Mouse (Mus musculus): ENCODE results near the gene Carm1. TPM values are rescaled to one million over a fixed set of nuclear protein-coding genes. Genes with fewer than 3 reads are reported as not detected.
"Not testable (repeated sequence)": the region's sequence is repeated elsewhere in the genome, so short reads cannot be mapped to it uniquely, and the experiment has no call there.

Carm1 gene
- polyA plus RNA-seq, 1 experiment from 2014 or later: 9.3 TPM

DNA sequence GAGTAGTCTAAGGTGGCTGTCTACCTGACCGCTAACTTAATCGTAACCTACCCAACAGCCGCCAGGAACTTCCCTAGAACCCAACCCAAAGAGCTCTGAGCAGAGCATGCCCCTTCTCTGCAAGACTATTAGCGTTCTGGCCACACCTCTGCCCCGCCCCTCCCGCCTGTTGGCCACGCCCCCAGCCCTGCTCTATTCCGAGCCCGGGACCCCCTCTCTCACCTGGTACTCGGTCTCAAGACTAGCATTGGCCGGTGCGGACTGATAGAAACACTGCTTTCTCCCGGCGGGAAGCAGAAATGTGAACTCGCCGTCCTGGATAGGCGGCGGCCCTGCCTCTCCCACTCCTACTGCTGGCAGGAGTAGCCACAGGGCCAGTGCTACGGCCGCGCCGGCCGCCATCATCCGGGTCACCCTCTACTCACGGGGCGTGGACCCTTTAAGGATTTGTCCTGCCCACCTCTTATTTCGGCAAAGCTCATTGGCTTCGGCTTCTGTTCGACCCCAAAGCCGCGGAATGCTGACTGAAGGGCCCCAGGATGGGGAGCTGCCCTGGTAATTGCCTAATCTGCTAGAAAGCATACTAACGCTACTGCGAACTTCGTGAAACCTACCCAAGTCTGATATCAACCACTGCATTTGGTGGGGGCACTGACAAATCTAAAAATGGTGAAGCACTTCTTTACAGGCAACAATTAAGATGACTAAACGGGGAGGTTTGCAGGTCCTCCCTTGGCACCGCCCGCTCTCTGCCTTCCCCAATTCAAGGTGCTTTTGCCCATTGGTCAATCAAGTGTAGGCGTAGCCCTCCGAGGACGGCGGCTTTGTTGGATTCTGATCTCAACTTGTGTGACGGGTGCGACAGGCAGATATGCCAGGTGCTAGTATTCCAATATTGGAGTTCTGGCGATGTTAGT, 36.7 kb upstream of the Carm1 start, which contains the start of gene Tmed1:
TSS of gene Tmed1 (minus strand) at position 481 of the 917 bp plus-strand sequence.
- H3K4me1 ChIP-seq (ENCODE audit: control insufficient read depth, low read depth, low read length): peaks cover 17% of the 10 kb centered on the region
- peak; percentile 92 for ATAC-seq (ENCODE audit: low read depth)
- peaks cover 14% of the 10 kb centered on the region for H3K36me3 ChIP-seq (ENCODE audit: control insufficient read depth, insufficient read depth)
- peak within 1 kb of the TSS; percentile 77 for H3K9ac ChIP-seq (ENCODE audit: low read depth, low read length)
- peak within 1 kb of the TSS; percentile 88 for H3K27ac ChIP-seq (ENCODE audit: low read length)
- no peaks in the 10 kb centered on the region for H3K9me3 ChIP-seq (replicated peaks; ENCODE audit: control insufficient read depth, low read length)
- H3K27me3 ChIP-seq (ENCODE audit: control insufficient read depth, insufficient read depth, low read depth, low read length): no peaks in the 10 kb centered on the region
- WGBS (ENCODE audit: insufficient replicate concordance): under 1% methylated on average over 44 of the region's 44 CpGs
- H3K4me3 ChIP-seq (ENCODE audit: low read depth, low read length): peak within 1 kb of the TSS; percentile 82
- peak within 1 kb of the TSS; percentile 73 for H3K4me2 ChIP-seq (ENCODE audit: low read depth, low read length)

DNA sequence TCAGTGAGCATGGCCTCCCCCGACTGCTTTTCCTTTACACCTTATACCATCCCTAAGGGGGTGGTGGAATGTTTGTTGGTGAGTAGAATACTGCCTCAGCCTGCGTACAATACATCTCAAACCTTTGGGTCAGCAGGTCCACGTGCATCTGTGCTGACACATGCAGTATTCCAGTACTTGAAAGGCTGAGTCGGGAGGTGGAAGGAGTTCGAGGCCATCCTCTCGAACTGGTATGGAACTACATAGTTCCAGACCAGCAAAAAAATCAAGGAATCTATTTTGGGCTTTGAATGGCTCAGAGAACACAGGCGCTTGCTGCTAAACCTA, 36.0 kb upstream of the Carm1 start:
- H3K27me3 ChIP-seq (ENCODE audit: control insufficient read depth, insufficient read depth, low read depth, low read length): no peaks in the 10 kb centered on the region
- H3K27ac ChIP-seq (ENCODE audit: low read length): peak overlapping the region; percentile 88
- 7% methylated on average over 7 of the region's 7 CpGs for WGBS (ENCODE audit: insufficient replicate concordance)
- peak overlapping the region; percentile 47 for H3K9ac ChIP-seq (ENCODE audit: low read depth, low read length)
- H3K9me3 ChIP-seq (replicated peaks; ENCODE audit: control insufficient read depth, low read length): no peaks in the 10 kb centered on the region
- H3K4me1 ChIP-seq (ENCODE audit: control insufficient read depth, low read depth, low read length): peaks cover 17% of the 10 kb centered on the region
- peak overlapping the region; percentile 73 for H3K4me2 ChIP-seq (ENCODE audit: low read depth, low read length)
- H3K4me3 ChIP-seq (ENCODE audit: low read depth, low read length): peak overlapping the region; percentile 82
- H3K36me3 ChIP-seq (ENCODE audit: control insufficient read depth, insufficient read depth): peaks cover 8% of the 10 kb centered on the region
- no peak for ATAC-seq (ENCODE audit: low read depth)

DNA sequence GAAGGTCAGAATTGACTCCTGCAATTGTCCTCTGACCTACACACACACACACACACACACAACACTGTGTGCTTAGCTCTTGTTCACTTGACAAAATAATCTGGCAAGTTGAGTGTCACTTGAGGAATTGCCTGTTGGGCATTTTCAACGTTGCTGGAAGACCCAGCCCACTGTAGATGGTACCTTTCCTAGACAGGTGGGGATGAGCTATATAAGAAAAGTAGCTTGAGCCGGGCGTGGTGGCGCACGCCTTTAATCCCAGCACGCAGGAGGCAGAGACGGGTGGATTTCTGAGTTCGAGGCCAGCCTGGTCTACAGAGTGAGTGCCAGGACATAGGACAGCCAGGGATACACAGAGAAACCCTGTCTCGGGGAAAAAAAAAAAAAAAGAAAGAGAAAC, 35.6 kb upstream of the Carm1 start:
- Histone ChIP-seq H3K4me1 (ENCODE audit: control insufficient read depth, low read depth, low read length) (peaks cover 17% of the 10 kb centered on the region), H3K27ac (ENCODE audit: low read length) (peak overlapping the region; percentile 88), H3K4me2 (ENCODE audit: low read depth, low read length) (peak overlapping the region; percentile 73), H3K9me3 (replicated peaks; ENCODE audit: control insufficient read depth, low read length) (no peaks in the 10 kb centered on the region), H3K9ac (ENCODE audit: low read depth, low read length) (peak overlapping the region; percentile 47), H3K4me3 (ENCODE audit: low read depth, low read length) (peak overlapping the region; percentile 82), H3K27me3 (ENCODE audit: control insufficient read depth, insufficient read depth, low read depth, low read length) (no peaks in the 10 kb centered on the region), H3K36me3 (ENCODE audit: control insufficient read depth, insufficient read depth) (peaks cover 5% of the 10 kb centered on the region)
- WGBS (ENCODE audit: insufficient replicate concordance): 61% methylated on average over 9 of the region's 9 CpGs
- no peak for ATAC-seq (ENCODE audit: low read depth)

DNA sequence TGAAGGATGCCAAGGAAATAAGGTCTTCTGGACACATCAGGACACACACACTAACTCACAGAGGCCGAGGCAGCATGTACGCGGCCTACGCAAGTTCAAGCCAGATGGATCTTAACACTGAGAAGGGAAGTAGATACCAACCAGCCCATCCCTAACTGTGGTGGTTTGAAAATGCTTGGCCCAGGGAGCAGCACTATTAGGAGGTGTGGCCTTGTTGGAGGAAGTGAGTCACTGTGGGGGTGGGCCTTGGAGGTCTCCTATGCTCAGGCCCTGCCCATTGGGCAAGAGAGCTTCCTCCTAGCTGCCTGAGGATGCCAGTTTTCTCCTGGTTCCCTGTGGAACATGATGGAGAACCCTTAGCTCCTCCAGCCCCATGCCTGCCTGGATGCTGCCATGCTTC, 33.2 kb upstream of the Carm1 start:
- ATAC-seq (ENCODE audit: low read depth): no peak
- H3K36me3 ChIP-seq (ENCODE audit: control insufficient read depth, insufficient read depth): no peaks in the 10 kb centered on the region
- no peaks in the 10 kb centered on the region for H3K27me3 ChIP-seq (ENCODE audit: control insufficient read depth, insufficient read depth, low read depth, low read length)
- no peak overlapping the region for H3K4me2 ChIP-seq (ENCODE audit: low read depth, low read length)
- no peak overlapping the region for H3K27ac ChIP-seq (ENCODE audit: low read length)
- peaks cover 17% of the 10 kb centered on the region for H3K4me1 ChIP-seq (ENCODE audit: control insufficient read depth, low read depth, low read length)
- no peak overlapping the region for H3K9ac ChIP-seq (ENCODE audit: low read depth, low read length)
- WGBS (ENCODE audit: insufficient replicate concordance): 95% methylated on average over 4 of the region's 4 CpGs
- H3K4me3 ChIP-seq (ENCODE audit: low read depth, low read length): no peak overlapping the region
- no peaks in the 10 kb centered on the region for H3K9me3 ChIP-seq (replicated peaks; ENCODE audit: control insufficient read depth, low read length)

DNA sequence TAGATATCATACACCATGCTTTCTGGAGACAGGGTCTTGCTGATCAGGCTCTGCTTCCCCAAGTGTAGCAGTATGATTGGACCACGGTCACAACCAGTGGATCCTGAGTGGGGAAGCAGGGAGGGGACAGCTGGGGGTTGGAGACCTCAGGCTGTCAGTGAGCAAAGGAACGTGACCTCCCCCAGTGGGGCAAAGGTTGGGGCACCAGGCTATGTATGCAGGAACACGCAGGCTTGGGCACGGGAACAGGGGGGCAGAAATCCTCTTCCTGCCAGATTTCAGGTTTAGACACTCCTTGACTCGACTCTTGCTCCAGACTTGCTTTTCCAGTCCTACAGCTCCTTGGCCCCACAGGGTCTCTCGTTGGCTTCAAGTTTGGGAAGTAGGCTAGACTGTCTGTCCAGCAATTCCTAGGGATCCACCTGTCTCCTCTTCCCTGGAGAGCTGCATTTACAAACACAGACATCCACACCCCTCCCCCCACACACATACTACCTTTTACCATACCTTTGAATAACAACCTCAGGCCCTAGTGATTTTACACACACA, 28.7 kb upstream of the Carm1 start:
- no peak overlapping the region for H3K4me2 ChIP-seq (ENCODE audit: low read depth, low read length)
- no peaks in the 10 kb centered on the region for H3K27me3 ChIP-seq (ENCODE audit: control insufficient read depth, insufficient read depth, low read depth, low read length)
- WGBS (ENCODE audit: insufficient replicate concordance): 67% methylated on average over 6 of the region's 6 CpGs
- no peak overlapping the region for H3K9ac ChIP-seq (ENCODE audit: low read depth, low read length)
- H3K36me3 ChIP-seq (ENCODE audit: control insufficient read depth, insufficient read depth): no peaks in the 10 kb centered on the region
- no peaks in the 10 kb centered on the region for H3K4me1 ChIP-seq (ENCODE audit: control insufficient read depth, low read depth, low read length)
- ATAC-seq (ENCODE audit: low read depth): no peak
- no peak overlapping the region for H3K27ac ChIP-seq (ENCODE audit: low read length)
- H3K4me3 ChIP-seq (ENCODE audit: low read depth, low read length): no peak overlapping the region
- H3K9me3 ChIP-seq (replicated peaks; ENCODE audit: control insufficient read depth, low read length): no peaks in the 10 kb centered on the region

DNA sequence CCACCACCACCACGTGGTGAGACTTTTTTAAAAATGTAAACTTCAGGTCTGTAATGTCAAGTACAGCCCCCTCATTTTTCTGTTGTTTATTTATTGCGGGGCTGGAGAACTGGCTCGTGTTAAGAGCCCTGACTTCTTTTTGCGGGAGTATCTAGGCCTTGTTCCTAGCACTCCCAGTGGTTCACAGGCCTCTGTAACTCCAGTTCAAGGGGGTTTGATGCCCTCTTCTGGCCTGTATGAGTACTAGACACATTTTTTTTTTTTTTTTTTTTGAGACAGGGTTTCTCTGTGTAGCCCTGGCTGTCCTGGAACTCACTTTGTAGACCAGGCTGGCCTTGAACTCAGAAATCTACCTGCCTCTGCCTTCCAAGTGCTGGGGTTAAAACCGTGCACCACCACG, 28.0 kb upstream of the Carm1 start:
- WGBS (ENCODE audit: insufficient replicate concordance): 69% methylated on average over 6 of the region's 6 CpGs
- not testable (repeated sequence) for H3K27me3 ChIP-seq (ENCODE audit: control insufficient read depth, insufficient read depth, low read depth, low read length); H3K27ac ChIP-seq (ENCODE audit: low read length); H3K9me3 ChIP-seq (replicated peaks; ENCODE audit: control insufficient read depth, low read length); H3K4me2 ChIP-seq (ENCODE audit: low read depth, low read length); ATAC-seq (ENCODE audit: low read depth); H3K9ac ChIP-seq (ENCODE audit: low read depth, low read length); H3K4me1 ChIP-seq (ENCODE audit: control insufficient read depth, low read depth, low read length); H3K36me3 ChIP-seq (ENCODE audit: control insufficient read depth, insufficient read depth); H3K4me3 ChIP-seq (ENCODE audit: low read depth, low read length)

DNA sequence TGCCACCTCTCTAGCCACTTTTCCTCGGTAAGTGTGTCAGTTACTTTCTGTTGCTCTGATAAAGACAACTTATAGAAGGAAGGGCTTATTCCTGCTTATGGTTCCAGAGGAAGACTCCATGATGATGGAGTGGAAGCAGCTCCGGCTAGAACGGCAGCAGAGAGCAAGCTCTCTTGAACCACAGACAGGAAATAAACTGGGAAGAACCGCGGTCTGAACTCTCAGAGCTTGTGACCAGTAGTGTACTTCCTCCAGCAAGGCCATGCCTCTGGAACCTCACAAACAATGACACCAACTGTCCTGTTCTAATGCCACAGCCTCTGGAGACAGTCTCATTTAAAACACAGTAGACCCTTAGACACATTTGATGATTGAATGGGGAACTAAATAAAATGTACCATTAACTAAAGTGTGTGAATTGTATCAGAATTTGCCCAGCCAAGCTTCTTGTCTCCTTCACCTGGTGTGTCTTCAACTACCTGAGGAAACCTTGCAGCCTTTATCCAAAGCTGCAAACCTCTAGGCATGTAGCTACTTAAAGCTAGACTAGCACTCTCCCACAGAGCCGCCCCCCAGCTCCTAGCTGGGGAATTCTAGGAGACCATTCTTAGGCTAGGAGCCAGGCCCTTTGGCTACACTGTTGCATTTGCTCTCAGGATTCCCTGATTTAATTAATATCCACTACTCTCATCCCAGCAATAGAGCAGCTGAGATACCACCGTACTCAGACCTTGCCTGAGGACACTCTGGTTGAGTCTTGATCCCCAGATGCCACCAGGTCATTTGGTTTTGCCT, 21.4 kb upstream of the Carm1 start:
- no peak overlapping the region for H3K4me3 ChIP-seq (ENCODE audit: low read depth, low read length)
- H3K9ac ChIP-seq (ENCODE audit: low read depth, low read length): no peak overlapping the region
- H3K27me3 ChIP-seq (ENCODE audit: control insufficient read depth, insufficient read depth, low read depth, low read length): no peaks in the 10 kb centered on the region
- ATAC-seq (ENCODE audit: low read depth): no peak
- H3K9me3 ChIP-seq (replicated peaks; ENCODE audit: control insufficient read depth, low read length): no peaks in the 10 kb centered on the region
- WGBS (ENCODE audit: insufficient replicate concordance): 32% methylated on average over 7 of the region's 7 CpGs
- H3K4me2 ChIP-seq (ENCODE audit: low read depth, low read length): 0 out of 2 replicates have a peak overlapping the region, but pooled peaks have one; percentile 21
- H3K27ac ChIP-seq (ENCODE audit: low read length): peak overlapping the region; percentile 39
- H3K4me1 ChIP-seq (ENCODE audit: control insufficient read depth, low read depth, low read length): no peaks in the 10 kb centered on the region
- H3K36me3 ChIP-seq (ENCODE audit: control insufficient read depth, insufficient read depth): no peaks in the 10 kb centered on the region

DNA sequence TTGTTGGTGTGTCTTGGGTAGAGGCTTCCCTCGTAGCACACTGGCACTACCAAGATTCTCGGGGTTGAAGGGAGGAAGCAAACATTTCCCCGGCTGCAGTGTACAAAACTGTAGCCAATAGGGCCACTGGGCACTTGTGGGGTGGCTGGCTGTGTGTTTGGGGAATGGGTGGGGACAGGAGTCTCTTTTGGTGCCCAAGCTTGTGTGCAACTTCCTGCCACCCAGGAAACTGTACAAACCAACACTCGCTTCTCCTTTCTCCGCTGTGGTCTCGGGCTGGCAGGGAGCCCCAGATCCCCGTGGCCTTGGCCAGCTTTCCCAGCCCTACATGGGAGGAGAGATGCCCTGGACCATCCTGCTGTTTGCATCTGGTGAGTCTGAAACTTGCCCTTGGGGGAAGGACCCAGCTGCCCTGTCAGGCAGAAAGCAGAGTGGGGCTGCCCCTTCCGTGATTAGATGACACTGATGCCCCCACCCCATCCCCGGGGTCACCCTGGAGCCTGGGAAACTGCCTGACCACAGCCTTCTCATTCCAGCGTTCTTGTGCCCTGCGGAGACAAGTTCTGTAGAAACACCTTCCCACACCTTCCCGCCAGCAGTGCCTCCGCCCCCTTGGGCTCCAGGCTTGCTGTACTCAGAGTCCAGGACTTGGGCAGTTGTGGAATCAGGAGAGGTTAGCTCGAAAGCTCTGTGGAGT, 20.6 kb upstream of the Carm1 start, which contains the start of gene AB124611:
TSS of gene AB124611 (plus strand) at position 240 of the 697 bp plus-strand sequence.
- Histone ChIP-seq H3K36me3 (ENCODE audit: control insufficient read depth, insufficient read depth) (no peaks in the 10 kb centered on the region), H3K4me3 (ENCODE audit: low read depth, low read length) (peak within 1 kb of the TSS; percentile 39), H3K9ac (ENCODE audit: low read depth, low read length) (peak within 1 kb of the TSS; percentile 40; the same call in 1 of the 2 replicates), H3K4me1 (ENCODE audit: control insufficient read depth, low read depth, low read length) (no peaks in the 10 kb centered on the region), H3K4me2 (ENCODE audit: low read depth, low read length) (0 out of 2 replicates have a peak within 1 kb of the TSS, but pooled peaks have one; percentile 21), H3K27me3 (ENCODE audit: control insufficient read depth, insufficient read depth, low read depth, low read length) (no peaks in the 10 kb centered on the region), H3K27ac (ENCODE audit: low read length) (peak within 1 kb of the TSS; percentile 45), H3K9me3 (replicated peaks; ENCODE audit: control insufficient read depth, low read length) (no peaks in the 10 kb centered on the region)
- 26% methylated on average over 14 of the region's 14 CpGs for WGBS (ENCODE audit: insufficient replicate concordance)
- ATAC-seq (ENCODE audit: low read depth): 0 out of 2 replicates have a peak, but pooled peaks have one; percentile 3

Data from liver, embryonic 16.5 days (tissue).